Mouse (Mus musculus): ENCODE data around the gene Cd200r4. TPM values are rescaled to one million over a fixed set of nuclear protein-coding genes. Genes with fewer than 3 reads are reported as not detected.

The Cd200r4 gene
- polyA plus RNA-seq (2015; fragmentation: Nextera tagmentation; extraction: Ambion mirVana): not detected in 2 replicates

DNA sequence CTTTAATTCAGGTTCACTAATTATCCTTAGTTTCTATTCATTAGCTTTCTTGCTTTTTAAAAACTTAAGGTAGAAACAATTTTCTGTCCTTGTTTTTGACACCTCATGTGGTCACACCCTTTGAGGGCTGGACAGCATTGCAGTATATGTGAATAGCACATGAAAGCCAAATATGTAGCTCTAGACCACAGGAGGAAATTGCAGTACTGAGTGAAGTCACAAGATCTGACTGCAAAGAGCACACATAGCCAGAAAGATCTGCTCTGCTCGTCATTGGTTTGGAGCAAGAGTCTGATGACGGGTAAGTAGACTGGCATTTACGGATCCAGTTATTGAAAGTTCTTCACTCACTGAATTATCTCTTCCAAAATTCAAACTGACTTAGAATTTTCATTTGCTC, at the start of gene Cd200r4:
Cd200r4 (plus strand) TSS at position 190 of the 400 bp plus-strand sequence.
- 90% methylated on average over 3 of the region's 3 CpGs for WGBS
- H3K4me2 ChIP-seq: no peak within 1 kb of the TSS
- H3K36me3 ChIP-seq: no peaks in the 10 kb centered on the region
- no peaks in the 10 kb centered on the region for H3K4me1 ChIP-seq (replicated peaks)
- no peak within 1 kb of the TSS for H3K27ac ChIP-seq (replicated peaks)
- H3K9me3 ChIP-seq: no peaks in the 10 kb centered on the region
- no peaks in the 10 kb centered on the region for H3K27me3 ChIP-seq
- no peak within 1 kb of the TSS for H3K4me3 ChIP-seq
- no peak for ATAC-seq (ENCODE audit: low FRiP score, low read depth)
- H3K9ac ChIP-seq: no peak within 1 kb of the TSS

DNA sequence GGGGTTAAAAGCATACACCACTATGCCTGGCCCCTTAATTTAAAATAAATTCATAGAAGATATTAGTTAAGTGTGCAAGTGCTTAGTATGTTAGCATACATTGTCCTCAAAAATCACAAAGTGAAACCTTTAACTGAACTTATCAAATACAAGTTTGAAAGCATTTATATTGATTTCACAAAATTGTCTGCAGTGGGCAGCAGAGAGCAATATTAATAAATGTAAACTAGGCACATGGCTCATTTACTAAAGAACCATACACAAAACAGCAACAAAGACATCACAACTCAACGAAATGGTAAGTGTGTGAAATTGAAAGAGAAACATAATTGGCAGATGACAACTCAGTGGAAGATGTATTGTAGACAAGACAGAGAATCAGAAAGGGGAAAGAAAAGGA, 49.7 kb upstream of the Cd200r4 start:
- Histone ChIP-seq H3K4me3 (no peak overlapping the region), H3K9ac (no peak overlapping the region), H3K9me3 (no peaks in the 10 kb centered on the region), H3K27ac (replicated peaks) (no peak overlapping the region), H3K4me1 (replicated peaks) (no peaks in the 10 kb centered on the region), H3K4me2 (no peak overlapping the region), H3K36me3 (no peaks in the 10 kb centered on the region), H3K27me3 (no peaks in the 10 kb centered on the region)
- 57% methylated on average over 1 of the region's 1 CpGs for WGBS
- no peak for ATAC-seq (ENCODE audit: low FRiP score, low read depth)

DNA sequence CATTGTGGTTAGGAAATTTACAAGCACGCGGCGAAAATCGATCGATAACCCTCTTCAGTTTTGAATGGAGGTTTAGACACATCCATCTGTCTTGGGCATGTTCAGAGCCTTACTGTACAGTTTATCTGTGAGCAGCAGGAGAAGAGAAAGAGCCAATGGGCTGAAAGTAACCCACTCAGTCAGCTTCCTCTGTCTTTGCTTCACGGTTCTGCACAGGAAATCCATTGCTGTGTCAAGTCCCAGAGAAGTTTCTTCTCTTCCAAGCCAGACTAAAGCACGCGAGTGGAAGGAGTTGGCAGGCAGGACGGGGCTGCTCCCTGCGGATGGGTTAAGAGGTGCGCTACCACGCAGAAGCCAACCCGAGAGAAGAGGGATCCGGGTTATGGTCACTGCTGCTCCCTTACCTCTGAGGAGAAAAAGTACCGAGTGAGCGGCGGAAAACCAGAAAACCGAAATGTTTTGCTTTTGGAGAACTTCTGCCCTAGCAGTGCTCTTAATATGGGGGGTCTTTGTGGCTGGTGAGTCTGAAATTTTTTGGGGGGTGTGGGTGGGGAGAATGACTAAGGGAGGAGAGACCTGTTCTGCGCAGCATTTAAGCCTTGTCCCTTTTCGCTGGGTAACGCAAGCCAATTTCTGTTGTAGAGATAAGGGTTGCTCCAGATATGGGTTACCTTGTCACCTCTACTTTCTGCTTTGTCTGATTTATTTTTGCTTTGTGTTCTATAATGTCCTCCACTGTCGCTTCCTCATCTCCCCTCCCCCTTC, 45.8 kb upstream of the Cd200r4 start, which contains the start of gene Cd200r1:
Cd200r1 (plus strand) TSS at position 182 of the 765 bp plus-strand sequence.
- no peaks in the 10 kb centered on the region for H3K27me3 ChIP-seq
- no peaks in the 10 kb centered on the region for H3K9me3 ChIP-seq
- no peak within 1 kb of the TSS for H3K9ac ChIP-seq
- no peaks in the 10 kb centered on the region for H3K4me1 ChIP-seq (replicated peaks)
- no peaks in the 10 kb centered on the region for H3K36me3 ChIP-seq
- no peak within 1 kb of the TSS for H3K4me2 ChIP-seq
- ATAC-seq (ENCODE audit: low FRiP score, low read depth): no peak
- no peak within 1 kb of the TSS for H3K4me3 ChIP-seq
- H3K27ac ChIP-seq (replicated peaks): no peak within 1 kb of the TSS
- 81% methylated on average over 22 of the region's 22 CpGs for WGBS

DNA sequence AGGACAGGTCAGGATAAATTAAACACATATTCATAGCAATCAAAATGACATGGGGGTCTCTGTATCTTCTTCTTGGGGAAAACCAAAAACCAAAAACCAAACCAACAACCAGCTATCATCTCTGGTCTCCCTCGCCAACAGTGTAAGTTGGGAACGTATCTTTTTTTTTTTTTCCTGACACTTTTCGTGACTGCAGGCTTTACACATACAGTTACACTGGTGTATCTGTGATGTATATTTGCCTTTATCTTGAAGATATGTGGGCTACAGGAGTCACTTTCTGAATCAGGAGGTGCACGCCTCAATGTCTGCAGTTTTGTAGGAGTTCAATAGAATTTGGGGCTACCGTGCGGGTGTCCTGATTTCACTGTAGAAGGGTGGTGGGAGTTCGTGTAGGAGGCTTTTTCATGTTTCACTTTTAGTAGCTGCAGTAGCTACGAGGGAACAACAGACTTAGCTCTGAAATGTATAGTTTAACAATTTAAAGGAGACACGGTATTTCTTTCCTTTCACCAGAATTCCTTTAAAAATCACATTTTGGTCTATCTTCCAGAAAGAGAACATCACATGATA, 45.1 kb upstream of the Cd200r4 start:
- no peaks in the 10 kb centered on the region for H3K36me3 ChIP-seq
- no peak overlapping the region for H3K9ac ChIP-seq
- no peak overlapping the region for H3K4me3 ChIP-seq
- no peak overlapping the region for H3K27ac ChIP-seq (replicated peaks)
- no peaks in the 10 kb centered on the region for H3K27me3 ChIP-seq
- H3K4me1 ChIP-seq (replicated peaks): no peaks in the 10 kb centered on the region
- no peak for ATAC-seq (ENCODE audit: low FRiP score, low read depth)
- H3K4me2 ChIP-seq: no peak overlapping the region
- 91% methylated on average over 9 of the region's 9 CpGs for WGBS
- H3K9me3 ChIP-seq: no peaks in the 10 kb centered on the region

DNA sequence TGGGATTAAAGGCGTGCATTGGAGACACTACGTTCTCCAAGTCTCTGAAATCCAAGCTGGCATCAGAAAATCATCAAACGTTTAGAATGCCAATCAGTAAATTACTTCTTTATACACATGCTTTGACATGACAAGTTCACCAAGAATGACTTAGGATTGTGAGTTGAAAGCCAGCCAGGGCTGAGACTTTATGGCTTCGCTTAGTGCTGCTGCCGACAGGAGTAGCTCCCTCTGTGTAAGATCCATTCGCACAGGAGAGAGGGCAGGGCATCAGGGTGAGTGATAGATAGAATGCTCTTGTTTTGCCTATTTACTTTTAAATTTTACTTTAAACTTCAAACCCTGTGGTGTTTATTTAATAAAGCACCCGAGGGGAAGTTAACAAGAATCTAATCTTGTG, 44.0 kb upstream of the Cd200r4 start:
- H3K4me2 ChIP-seq: no peak overlapping the region
- WGBS: 89% methylated on average over 7 of the region's 7 CpGs
- no peak overlapping the region for H3K27ac ChIP-seq (replicated peaks)
- ATAC-seq (ENCODE audit: low FRiP score, low read depth): no peak
- no peak overlapping the region for H3K4me3 ChIP-seq
- no peaks in the 10 kb centered on the region for H3K9me3 ChIP-seq
- H3K9ac ChIP-seq: no peak overlapping the region
- no peaks in the 10 kb centered on the region for H3K4me1 ChIP-seq (replicated peaks)
- no peaks in the 10 kb centered on the region for H3K36me3 ChIP-seq
- no peaks in the 10 kb centered on the region for H3K27me3 ChIP-seq

DNA sequence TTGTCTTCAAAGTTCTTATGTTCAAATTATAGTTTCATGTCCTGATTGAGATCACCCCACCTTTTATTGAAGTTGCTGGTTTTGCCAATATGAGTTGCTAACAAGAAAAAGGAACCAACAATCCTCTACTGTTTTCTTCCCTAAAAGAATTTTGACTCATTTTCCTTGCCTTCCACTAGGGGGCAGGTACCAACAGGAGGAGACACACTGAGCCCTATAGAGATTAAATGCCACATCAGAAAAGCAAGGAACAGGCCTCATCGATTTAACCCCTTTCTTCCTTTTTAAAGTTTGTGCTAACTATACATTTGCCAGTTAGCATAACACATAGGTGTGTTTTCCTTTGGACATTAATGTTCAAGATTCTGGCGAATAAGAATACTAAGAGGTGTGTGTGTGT, 43.6 kb upstream of the Cd200r4 start:
- Histone ChIP-seq H3K4me2 (no peak overlapping the region), H3K9me3 (no peaks in the 10 kb centered on the region), H3K9ac (no peak overlapping the region), H3K27ac (replicated peaks) (no peak overlapping the region), H3K36me3 (no peaks in the 10 kb centered on the region), H3K4me1 (replicated peaks) (no peaks in the 10 kb centered on the region), H3K4me3 (no peak overlapping the region), H3K27me3 (no peaks in the 10 kb centered on the region)
- no peak for ATAC-seq (ENCODE audit: low FRiP score, low read depth)
- WGBS: 64% methylated on average over 2 of the region's 2 CpGs

DNA sequence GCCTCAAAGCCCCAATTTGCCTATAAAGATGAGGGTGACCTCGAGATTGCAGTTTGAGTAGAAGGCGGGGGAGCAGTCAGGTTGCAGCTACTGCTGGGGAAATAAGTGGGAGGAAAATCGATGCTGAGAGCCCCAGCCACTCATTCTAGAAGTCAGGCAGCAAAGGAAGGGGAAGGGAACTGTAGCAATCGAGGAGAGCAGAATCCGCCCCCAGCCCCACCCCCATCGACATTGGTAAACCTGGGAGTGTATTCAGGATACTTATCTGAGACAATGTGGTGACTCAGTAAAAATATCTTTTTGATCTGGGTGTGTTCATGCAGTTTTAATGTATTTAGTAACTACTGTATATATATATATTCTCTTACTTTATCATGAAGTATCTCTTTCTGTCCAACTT, 39.0 kb upstream of the Cd200r4 start:
- no peak for ATAC-seq (ENCODE audit: low FRiP score, low read depth)
- Histone ChIP-seq H3K27ac (replicated peaks) (no peak overlapping the region), H3K9me3 (no peaks in the 10 kb centered on the region), H3K27me3 (no peaks in the 10 kb centered on the region), H3K4me1 (replicated peaks) (no peaks in the 10 kb centered on the region), H3K4me2 (no peak overlapping the region), H3K4me3 (no peak overlapping the region), H3K36me3 (no peaks in the 10 kb centered on the region), H3K9ac (no peak overlapping the region)
- 78% methylated on average over 6 of the region's 6 CpGs for WGBS

DNA sequence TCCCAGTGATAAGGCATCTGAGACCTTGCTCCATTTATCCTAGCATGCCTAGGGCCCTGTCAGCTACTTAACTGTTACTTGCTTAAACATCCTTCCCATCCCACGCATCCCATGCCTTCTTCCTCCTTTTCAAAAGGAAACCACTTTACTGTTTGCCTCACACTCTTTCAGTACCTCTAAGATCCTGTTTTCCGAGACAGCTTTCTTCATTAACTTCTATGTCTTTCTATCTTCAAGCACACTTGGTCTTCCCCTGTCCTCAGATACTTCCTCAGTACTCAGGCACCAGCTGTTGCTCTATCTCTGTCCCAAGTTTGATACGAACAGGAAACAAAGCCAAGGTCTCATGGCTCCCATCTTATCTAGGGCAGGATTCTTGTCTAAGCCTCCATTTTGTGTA, 37.9 kb upstream of the Cd200r4 start:
- 95% methylated on average over 3 of the region's 3 CpGs for WGBS

DNA sequence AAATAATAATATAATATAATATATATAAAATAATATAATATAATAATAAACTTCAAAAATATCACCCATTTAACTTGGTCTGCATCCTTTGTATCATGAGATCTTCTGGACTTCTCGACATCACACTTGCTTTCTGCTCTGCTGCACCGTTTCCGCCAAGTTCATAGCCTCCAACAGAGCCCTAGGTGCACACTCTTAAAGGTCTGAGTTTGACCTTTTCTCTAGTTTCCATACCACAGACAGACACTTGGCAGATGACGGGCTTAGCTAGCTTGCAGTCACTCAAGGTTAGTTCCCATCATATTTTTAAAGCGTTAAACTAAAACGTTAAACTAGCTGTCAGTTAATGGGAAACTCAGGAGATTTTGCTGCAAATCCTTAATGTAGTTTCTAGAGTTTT, 37.3 kb upstream of the Cd200r4 start:
- H3K27ac ChIP-seq (replicated peaks): no peak overlapping the region
- H3K36me3 ChIP-seq: no peaks in the 10 kb centered on the region
- H3K27me3 ChIP-seq: no peaks in the 10 kb centered on the region
- 92% methylated on average over 6 of the region's 6 CpGs for WGBS
- H3K4me2 ChIP-seq: no peak overlapping the region
- no peaks in the 10 kb centered on the region for H3K9me3 ChIP-seq
- no peak overlapping the region for H3K9ac ChIP-seq
- H3K4me1 ChIP-seq (replicated peaks): no peaks in the 10 kb centered on the region
- no peak for ATAC-seq (ENCODE audit: low FRiP score, low read depth)
- no peak overlapping the region for H3K4me3 ChIP-seq

More for the DNA sequence above, 37.9 kb upstream of the Cd200r4 start:
- no peak for ATAC-seq (ENCODE audit: low FRiP score, low read depth)
- Histone ChIP-seq H3K4me3 (no peak overlapping the region), H3K36me3 (no peaks in the 10 kb centered on the region), H3K4me1 (replicated peaks) (no peaks in the 10 kb centered on the region), H3K4me2 (no peak overlapping the region), H3K9me3 (no peaks in the 10 kb centered on the region), H3K27ac (replicated peaks) (no peak overlapping the region), H3K27me3 (no peaks in the 10 kb centered on the region), H3K9ac (no peak overlapping the region)

DNA sequence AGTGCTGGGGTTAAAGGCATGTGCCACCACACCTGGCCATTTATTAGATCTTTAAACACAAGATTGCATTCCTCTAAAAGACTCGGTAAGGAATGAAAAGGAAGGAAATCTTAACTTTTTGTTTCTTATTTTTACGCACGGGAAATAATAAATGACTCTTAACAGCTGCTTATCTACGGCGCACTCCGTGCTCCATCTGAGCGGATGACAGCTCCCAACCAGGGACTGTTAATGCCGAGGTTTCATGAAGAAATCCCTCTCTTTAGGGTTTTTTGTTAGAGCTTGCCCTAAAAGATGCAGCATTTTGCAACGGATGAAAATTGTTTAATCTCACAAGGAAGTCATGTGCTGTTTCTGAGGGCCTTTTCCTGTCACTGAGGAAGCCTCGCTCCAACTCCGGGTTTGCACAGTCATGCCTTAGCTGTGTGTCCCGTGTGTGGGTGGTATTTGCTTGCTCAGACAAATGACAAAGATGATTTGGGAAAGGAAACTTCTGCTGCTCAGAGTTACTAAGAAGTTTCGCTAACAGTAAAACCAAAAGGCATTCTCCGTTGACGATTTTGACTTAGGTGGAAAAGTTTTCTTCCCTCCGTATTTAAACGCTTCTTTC, 32.9 kb upstream of the Cd200r4 start:
- Histone ChIP-seq H3K4me1 (replicated peaks) (no peaks in the 10 kb centered on the region), H3K4me3 (no peak overlapping the region), H3K9ac (no peak overlapping the region), H3K27ac (replicated peaks) (no peak overlapping the region), H3K36me3 (no peaks in the 10 kb centered on the region), H3K27me3 (no peaks in the 10 kb centered on the region), H3K9me3 (no peaks in the 10 kb centered on the region), H3K4me2 (no peak overlapping the region)
- WGBS: 81% methylated on average over 17 of the region's 17 CpGs
- ATAC-seq (ENCODE audit: low FRiP score, low read depth): no peak

DNA sequence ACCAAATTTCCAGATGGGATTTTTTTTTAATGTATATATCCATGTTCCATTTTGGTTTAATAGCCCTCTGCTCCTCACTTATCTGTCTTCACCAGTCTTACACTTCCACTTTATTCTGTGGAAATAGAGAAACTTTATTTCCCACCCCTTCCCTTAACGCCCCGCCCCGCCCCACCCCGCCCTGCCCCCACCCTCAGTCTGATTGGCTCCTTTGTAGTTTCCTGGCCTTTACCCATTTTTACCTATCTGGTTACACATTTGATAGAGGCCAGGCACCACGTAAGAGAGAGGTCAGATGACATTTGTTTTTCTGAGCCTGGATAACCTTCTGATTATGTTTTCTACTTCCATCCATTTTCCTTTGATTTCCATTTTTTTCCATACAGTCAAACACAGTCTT, 32.0 kb upstream of the Cd200r4 start:
- Histone ChIP-seq H3K4me2 (no peak overlapping the region), H3K9me3 (no peaks in the 10 kb centered on the region), H3K4me1 (replicated peaks) (no peaks in the 10 kb centered on the region), H3K27me3 (no peaks in the 10 kb centered on the region), H3K36me3 (no peaks in the 10 kb centered on the region), H3K4me3 (no peak overlapping the region), H3K9ac (no peak overlapping the region), H3K27ac (replicated peaks) (no peak overlapping the region)
- no peak for ATAC-seq (ENCODE audit: low FRiP score, low read depth)
- 98% methylated on average over 5 of the region's 5 CpGs for WGBS

DNA sequence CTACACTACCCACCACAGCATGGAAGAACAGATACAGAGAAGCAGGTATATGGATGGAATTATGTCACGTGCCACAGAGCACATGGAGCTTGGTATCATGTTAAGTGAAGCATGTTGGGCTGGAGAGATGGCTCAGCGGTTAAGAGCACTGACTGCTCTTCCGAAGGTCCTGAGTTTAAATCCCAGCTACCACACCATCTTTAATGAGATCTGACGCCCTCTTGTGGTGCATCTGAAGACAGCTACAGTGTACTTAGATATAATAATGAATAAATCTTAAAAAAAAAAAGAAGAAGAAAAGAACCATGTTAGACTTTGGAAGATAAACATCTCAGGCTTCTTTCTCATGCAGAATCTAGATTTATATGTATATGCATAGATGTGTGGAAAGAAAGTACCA, 30.8 kb upstream of the Cd200r4 start:
- Histone ChIP-seq H3K27ac (replicated peaks) (no peak overlapping the region), H3K27me3 (no peaks in the 10 kb centered on the region), H3K4me2 (no peak overlapping the region), H3K4me3 (no peak overlapping the region), H3K9ac (no peak overlapping the region), H3K9me3 (no peaks in the 10 kb centered on the region), H3K4me1 (replicated peaks) (no peaks in the 10 kb centered on the region), H3K36me3 (no peaks in the 10 kb centered on the region)
- WGBS: 68% methylated on average over 4 of the region's 4 CpGs
- no peak for ATAC-seq (ENCODE audit: low FRiP score, low read depth)
